Comparison of ENCODE assay signal across 19 mouse cellular contexts in genomic region chr6:52877176-52877575, GRCm38 (mm10).
DNase-seq lines count a peak whose midpoint lies in the region; ATAC-seq lines count a peak whose summit lies in the region.
"Had no signal": no experiment of that assay in that cellular context is flagged by ENCODE, and none has a peak within 500 bp of the region (broad histone marks: within the 10 kb centered on the region; RNA-seq: fewer than 3 reads in every experiment).

No protein-coding gene starts in this region.

- intact Hi-C loops in heart, postnatal 10 days (cut with DNase I) = no loop called here

- no peak overlapping the region for H3K9ac ChIP-seq in forebrain, embryonic 16.5 days (replicated peaks; ENCODE audit: low read depth, low read length)
- H3K9ac ChIP-seq: embryonic facial prominence, embryonic 12.5 days; forebrain, postnatal 0 days; heart, embryonic 15.5 days; hindbrain, embryonic 14.5 days had no signal

- H3K36me3 ChIP-seq in forebrain, embryonic 16.5 days (ENCODE audit: control insufficient read depth, insufficient read depth) = no peaks in the 10 kb centered on the region
- H3K36me3 ChIP-seq: embryonic facial prominence, embryonic 12.5 days; heart, embryonic 15.5 days; hindbrain, embryonic 10.5 days had no signal

- WGBS in forebrain, embryonic 16.5 days = 49% methylated on average over 4 of the region's 4 CpGs

- no peak overlapping the region for H3K4me2 ChIP-seq in forebrain, embryonic 16.5 days (ENCODE audit: low read length)
- H3K4me2 ChIP-seq: embryonic facial prominence, embryonic 12.5 days; heart, embryonic 11.5 days; heart, embryonic 15.5 days; hindbrain, embryonic 14.5 days had no signal

- H3K4me3 ChIP-seq in forebrain, embryonic 16.5 days (replicated peaks; ENCODE audit: low read length) = no peak overlapping the region
- H3K4me3 ChIP-seq: embryonic facial prominence, embryonic 12.5 days; heart, adult 2 months; heart, embryonic 15.5 days; hindbrain, embryonic 10.5 days had no signal

- ATAC-seq in neutrophil, adult 5-6 weeks (ENCODE audit: extremely low read depth, insufficient number of reproducible peaks, low FRiP score, poor library complexity, severe bottlenecking) = 0 out of 2 replicates have a peak, but pooled peaks have one; percentile 23
- no peak for ATAC-seq in forebrain, embryonic 16.5 days
- ATAC-seq: forebrain, postnatal 0 days had no signal

- H3K4me1 ChIP-seq in forebrain, embryonic 16.5 days (replicated peaks; ENCODE audit: control insufficient read depth, insufficient read depth, low read length) = no peaks in the 10 kb centered on the region
- H3K4me1 ChIP-seq: embryonic facial prominence, embryonic 12.5 days; heart, embryonic 15.5 days; hindbrain, embryonic 10.5 days had no signal

- peaks cover 4% of the 10 kb centered on the region; the same call in 1 of the 2 replicates for H3K27me3 ChIP-seq in forebrain, embryonic 16.5 days (replicated peaks; ENCODE audit: control insufficient read depth, insufficient read depth, low read length)
- H3K27me3 ChIP-seq: embryonic facial prominence, embryonic 12.5 days; heart, embryonic 15.5 days had no signal

- H3K9me3 ChIP-seq in forebrain, embryonic 16.5 days (ENCODE audit: control insufficient read depth, low read length) = no peaks in the 10 kb centered on the region
- H3K9me3 ChIP-seq: embryonic facial prominence, embryonic 12.5 days; heart, embryonic 15.5 days had no signal

- no peak overlapping the region for H3K27ac ChIP-seq in forebrain, embryonic 16.5 days (ENCODE audit: low read length)
- H3K27ac ChIP-seq: embryonic facial prominence, embryonic 12.5 days; heart, adult 2 months; heart, embryonic 15.5 days; hindbrain, embryonic 10.5 days; hindbrain, embryonic 14.5 days had no signal

- DNase-seq in heart, adult 11 months = peak; percentile 41
- no peak for DNase-seq in heart, postnatal 10 days
- DNase-seq in spleen, postnatal 36 days (ENCODE audit: low spot score in 2 of 2) = peak; percentile 31 to 39
- no peak for DNase-seq in spleen, adult 12 weeks (ENCODE audit: low spot score)
- no peak for DNase-seq in cerebellum, adult 11-12 months
- DNase-seq: adrenal gland, adult 2 months; adrenal gland, postnatal 25 days; cerebellum, adult 9-10 months; cerebellum, postnatal 25 days; forebrain, postnatal 0 days; gastrocnemius, postnatal 36 days; heart, adult 2 months had no signal

Comparison
In these comparisons a context has a peak if more than half of its experiments do, and no peak if none do; other contexts are left out.
1. DNase-seq: peak in heart, adult 11 months (single experiment) and spleen, postnatal 36 days (2 of 2); none in heart, postnatal 10 days (0 of 2), spleen, adult 12 weeks (single experiment) and cerebellum, adult 11-12 months (single experiment).